Mouse (Mus musculus): ENCODE measurements around the gene Edc4. TPM values are rescaled to one million over a fixed set of nuclear protein-coding genes. Genes with fewer than 3 reads are reported as not detected.
A peak's percentile ranks its signal among the peaks of the same experiment; 100 is the strongest.

The Edc4 gene
- polyA plus RNA-seq, 1 experiment from 2014 or later, result 49.5 TPM

DNA sequence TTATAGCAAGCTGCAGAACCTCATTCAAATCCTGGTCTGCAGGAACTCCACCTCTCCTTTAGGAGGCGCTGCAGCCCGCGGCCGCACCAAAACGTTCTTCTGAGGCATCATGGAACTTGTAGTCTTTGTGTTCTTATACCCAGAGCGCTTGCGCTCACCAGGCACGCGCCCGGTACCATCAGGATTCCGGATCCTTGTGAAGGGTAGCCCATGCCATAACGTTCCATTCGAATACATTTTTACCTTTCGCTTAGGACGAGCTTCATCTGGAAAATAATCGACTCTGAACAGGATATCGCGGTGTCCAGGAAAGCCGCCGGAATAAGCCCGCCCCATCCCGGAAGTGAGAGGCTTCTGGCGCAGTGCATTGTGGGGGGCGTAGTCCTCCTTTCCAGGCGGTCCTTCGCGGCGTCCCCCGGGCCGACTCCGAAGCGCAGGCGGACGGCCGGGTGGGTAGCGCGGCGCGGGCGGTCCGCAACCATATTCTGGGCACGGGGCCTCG lies 25.9 kb upstream of the Edc4 start, which contains the start of gene Thap11:
Gene Thap11 (plus strand): TSS at position 418 of the 502 bp plus-strand sequence.
- H3K4me1 ChIP-seq, result peaks cover 55% of the 10 kb centered on the region

GRCm38 (mm10) chr8:105855248-105856167 lies 25.2 kb upstream of the Edc4 start:
- WGBS, result under 1% methylated on average over 71 of the region's 71 CpGs
- H3K4me3 ChIP-seq, result peak overlapping the region; percentile 86
- H3K4me2 ChIP-seq, result peak overlapping the region; percentile 87
- peak overlapping the region; percentile 77 for H3K9ac ChIP-seq
- peak; percentile 15; the same call in 1 of the 2 replicates for ATAC-seq (ENCODE audit: insufficient number of reproducible peaks, low FRiP score, low TSS enrichment, low read depth)
- H3K36me3 ChIP-seq, result peaks cover 6% of the 10 kb centered on the region
- peaks cover 56% of the 10 kb centered on the region for H3K4me1 ChIP-seq
- H3K27ac ChIP-seq, result peak overlapping the region; percentile 90
- H3K9me3 ChIP-seq, result no peaks in the 10 kb centered on the region
- H3K27me3 ChIP-seq, result no peaks in the 10 kb centered on the region

More for the DNA sequence above, 25.9 kb upstream of the Edc4 start, which contains the start of gene Thap11:
- Histone ChIP-seq H3K27ac (peak within 1 kb of the TSS; percentile 90), H3K9me3 (no peaks in the 10 kb centered on the region), H3K4me2 (peak within 1 kb of the TSS; percentile 87), H3K27me3 (no peaks in the 10 kb centered on the region), H3K4me3 (peak within 1 kb of the TSS; percentile 86), H3K36me3 (peaks cover 6% of the 10 kb centered on the region), H3K9ac (peak within 1 kb of the TSS; percentile 77)
- WGBS, result under 1% methylated on average over 43 of the region's 43 CpGs
- peak; percentile 88 for ATAC-seq (ENCODE audit: insufficient number of reproducible peaks, low FRiP score, low TSS enrichment, low read depth)

DNA sequence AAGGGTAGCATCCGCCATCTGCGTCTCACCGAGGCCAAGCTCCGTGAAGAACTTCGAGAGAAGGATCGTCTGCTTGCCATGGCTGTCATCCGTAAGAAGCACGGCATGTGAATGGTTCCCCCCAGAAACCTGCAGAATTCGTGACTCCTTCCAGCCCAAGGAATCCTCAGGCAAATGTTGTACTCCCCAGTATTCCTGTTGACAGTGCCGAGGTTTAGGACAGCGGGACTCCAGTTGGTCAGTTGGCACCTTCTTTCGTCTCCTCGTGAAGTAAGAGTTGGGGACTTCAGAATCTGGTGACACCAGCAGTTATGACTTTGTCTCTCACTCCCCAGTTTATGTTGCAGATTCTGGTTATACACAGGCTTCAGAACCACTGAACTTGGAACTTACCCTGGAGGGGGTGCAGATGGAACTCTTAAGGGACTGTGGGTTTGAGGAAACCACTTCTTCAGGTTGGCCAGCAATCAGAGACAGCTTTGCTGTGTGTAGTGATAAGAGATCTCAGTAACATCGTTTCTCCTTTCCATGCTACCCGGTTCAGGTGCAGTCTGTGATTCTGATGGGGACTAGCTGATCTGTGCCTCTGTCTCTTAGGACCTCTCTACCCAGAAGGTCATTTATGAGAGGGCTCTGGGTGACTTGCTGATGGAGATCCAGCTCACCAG lies 24.4 kb upstream of the Edc4 start:
- Histone ChIP-seq H3K9me3 (no peaks in the 10 kb centered on the region), H3K36me3 (peaks cover 6% of the 10 kb centered on the region), H3K27me3 (no peaks in the 10 kb centered on the region), H3K27ac (peak overlapping the region; percentile 90), H3K4me2 (peak overlapping the region; percentile 87), H3K4me3 (peak overlapping the region; percentile 86), H3K4me1 (peaks cover 53% of the 10 kb centered on the region), H3K9ac (peak overlapping the region; percentile 77)
- 13% methylated on average over 15 of the region's 15 CpGs for WGBS
- ATAC-seq (ENCODE audit: insufficient number of reproducible peaks, low FRiP score, low TSS enrichment, low read depth), result no peak

DNA sequence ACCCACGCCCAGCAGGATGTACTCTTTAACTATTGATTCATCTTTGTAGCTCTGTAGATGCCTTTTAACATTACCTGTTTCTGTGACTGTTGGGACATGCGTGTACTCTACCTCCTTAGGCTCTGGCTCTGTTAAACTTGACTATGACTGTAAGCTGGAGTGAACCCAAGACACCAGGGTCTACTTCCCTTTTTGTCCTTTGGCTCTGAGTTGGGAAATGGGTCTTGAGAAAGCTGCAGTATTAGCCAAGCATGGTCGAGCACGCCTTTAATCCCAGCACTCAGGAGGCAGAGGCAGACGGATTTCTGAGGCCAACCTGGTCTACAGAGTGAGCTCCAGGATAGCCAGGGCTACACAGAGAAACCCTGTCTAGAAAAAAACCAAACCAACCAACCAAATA lies 22.2 kb upstream of the Edc4 start:
- Histone ChIP-seq H3K4me1 (peaks cover 63% of the 10 kb centered on the region), H3K4me3 (no peak overlapping the region), H3K9me3 (no peaks in the 10 kb centered on the region)

GRCm38 (mm10) chr8:105859314-105859713 lies 21.4 kb upstream of the Edc4 start:
- Histone ChIP-seq H3K36me3 (peaks cover 12% of the 10 kb centered on the region), H3K27me3 (no peaks in the 10 kb centered on the region), H3K27ac (peak overlapping the region; percentile 94), H3K4me1 (peaks cover 61% of the 10 kb centered on the region), H3K4me3 (no peak overlapping the region), H3K9me3 (no peaks in the 10 kb centered on the region), H3K9ac (no peak overlapping the region), H3K4me2 (0 out of 2 replicates have a peak overlapping the region, but pooled peaks have one; percentile 45)
- ATAC-seq (ENCODE audit: insufficient number of reproducible peaks, low FRiP score, low TSS enrichment, low read depth), result no peak
- 74% methylated on average over 5 of the region's 5 CpGs for WGBS

More for the DNA sequence above, 22.2 kb upstream of the Edc4 start:
- peaks cover 10% of the 10 kb centered on the region for H3K36me3 ChIP-seq
- ATAC-seq (ENCODE audit: insufficient number of reproducible peaks, low FRiP score, low TSS enrichment, low read depth), result no peak
- H3K9ac ChIP-seq, result no peak overlapping the region
- no peaks in the 10 kb centered on the region for H3K27me3 ChIP-seq
- H3K27ac ChIP-seq, result no peak overlapping the region
- WGBS, result 80% methylated on average over 5 of the region's 5 CpGs
- H3K4me2 ChIP-seq, result no peak overlapping the region

GRCm38 (mm10) chr8:105860143-105860981 lies 20.3 kb upstream of the Edc4 start, which contains the start of gene Nutf2:
Gene Nutf2 (plus strand): TSS chr8:105860580.
- H3K9me3 ChIP-seq, result no peaks in the 10 kb centered on the region
- peak within 1 kb of the TSS; percentile 96 for H3K4me3 ChIP-seq
- peaks cover 60% of the 10 kb centered on the region for H3K4me1 ChIP-seq
- no peaks in the 10 kb centered on the region for H3K27me3 ChIP-seq
- ATAC-seq (ENCODE audit: insufficient number of reproducible peaks, low FRiP score, low TSS enrichment, low read depth), result peak; percentile 98
- H3K4me2 ChIP-seq, result peak within 1 kb of the TSS; percentile 73
- peak within 1 kb of the TSS; percentile 94 for H3K27ac ChIP-seq
- H3K9ac ChIP-seq, result peak within 1 kb of the TSS; percentile 95
- WGBS, result under 1% methylated on average over 59 of the region's 59 CpGs
- peaks cover 12% of the 10 kb centered on the region for H3K36me3 ChIP-seq

DNA sequence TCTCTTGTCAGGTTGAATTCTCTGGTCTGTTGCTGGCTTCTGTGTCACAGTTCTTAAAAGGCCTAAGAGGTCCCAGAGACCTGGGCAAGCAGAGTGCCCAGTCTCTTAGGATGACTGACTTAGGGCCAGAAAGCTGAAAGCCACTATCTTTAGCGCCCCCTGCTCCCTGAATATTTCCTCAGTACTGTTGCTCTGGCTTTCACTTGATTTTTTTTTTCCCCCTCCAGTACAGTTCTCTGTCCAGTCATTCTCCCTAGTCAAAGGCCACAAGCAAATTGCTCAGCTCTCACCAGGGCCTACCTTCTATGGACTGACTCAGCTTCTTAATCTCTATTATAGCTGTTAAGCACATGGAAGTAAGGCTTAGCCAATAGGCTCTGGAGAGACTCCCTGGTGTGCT lies 18.7 kb upstream of the Edc4 start:
- H3K4me1 ChIP-seq, result peaks cover 44% of the 10 kb centered on the region
- H3K9ac ChIP-seq, result peak overlapping the region; percentile 95; the same call in 1 of the 2 replicates
- no peaks in the 10 kb centered on the region for H3K27me3 ChIP-seq
- H3K4me3 ChIP-seq, result peak overlapping the region; percentile 96
- 5% methylated on average over 1 of the region's 1 CpGs for WGBS
- no peaks in the 10 kb centered on the region for H3K9me3 ChIP-seq
- peaks cover 26% of the 10 kb centered on the region for H3K36me3 ChIP-seq
- ATAC-seq (ENCODE audit: insufficient number of reproducible peaks, low FRiP score, low TSS enrichment, low read depth), result no peak
- H3K27ac ChIP-seq, result 0 out of 2 replicates have a peak overlapping the region, but pooled peaks have one; percentile 94
- peak overlapping the region; percentile 73 for H3K4me2 ChIP-seq

GRCm38 (mm10) chr8:105866364-105867029 lies 14.2 kb upstream of the Edc4 start:
- H3K27ac ChIP-seq, result no peak overlapping the region
- H3K4me1 ChIP-seq, result peaks cover 11% of the 10 kb centered on the region
- WGBS, result 86% methylated on average over 6 of the region's 6 CpGs
- H3K4me2 ChIP-seq, result no peak overlapping the region
- H3K9ac ChIP-seq, result no peak overlapping the region
- ATAC-seq (ENCODE audit: insufficient number of reproducible peaks, low FRiP score, low TSS enrichment, low read depth), result no peak
- no peaks in the 10 kb centered on the region for H3K27me3 ChIP-seq
- no peaks in the 10 kb centered on the region for H3K9me3 ChIP-seq
- no peak overlapping the region for H3K4me3 ChIP-seq
- H3K36me3 ChIP-seq, result peaks cover 58% of the 10 kb centered on the region

DNA sequence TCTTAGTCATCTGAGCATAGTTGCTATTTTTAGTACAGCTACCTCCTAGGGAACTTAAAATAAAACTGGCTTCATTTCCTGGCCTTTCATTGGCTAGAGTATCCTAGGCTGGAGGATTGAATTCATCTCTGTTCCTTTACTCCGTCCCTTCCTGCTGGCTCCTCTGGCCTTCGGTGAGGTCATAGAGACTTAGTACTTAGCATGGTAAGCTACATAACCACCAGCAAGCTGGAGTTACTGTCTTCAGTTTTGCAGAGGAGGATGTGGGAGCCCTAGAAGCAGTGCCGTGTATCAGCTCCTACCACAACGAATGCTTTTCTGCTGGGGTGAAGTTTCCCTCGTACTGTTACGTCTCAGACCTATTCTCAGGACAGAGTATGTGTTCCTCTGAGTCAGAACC lies 6.4 kb upstream of the Edc4 start:
- no peak for ATAC-seq (ENCODE audit: insufficient number of reproducible peaks, low FRiP score, low TSS enrichment, low read depth)
- no peak overlapping the region for H3K27ac ChIP-seq
- H3K4me2 ChIP-seq, result no peak overlapping the region
- WGBS, result 84% methylated on average over 6 of the region's 6 CpGs
- H3K4me3 ChIP-seq, result no peak overlapping the region
- H3K4me1 ChIP-seq, result no peaks in the 10 kb centered on the region
- H3K9me3 ChIP-seq, result no peaks in the 10 kb centered on the region
- H3K27me3 ChIP-seq, result no peaks in the 10 kb centered on the region
- H3K9ac ChIP-seq, result no peak overlapping the region
- peaks cover 76% of the 10 kb centered on the region for H3K36me3 ChIP-seq

DNA sequence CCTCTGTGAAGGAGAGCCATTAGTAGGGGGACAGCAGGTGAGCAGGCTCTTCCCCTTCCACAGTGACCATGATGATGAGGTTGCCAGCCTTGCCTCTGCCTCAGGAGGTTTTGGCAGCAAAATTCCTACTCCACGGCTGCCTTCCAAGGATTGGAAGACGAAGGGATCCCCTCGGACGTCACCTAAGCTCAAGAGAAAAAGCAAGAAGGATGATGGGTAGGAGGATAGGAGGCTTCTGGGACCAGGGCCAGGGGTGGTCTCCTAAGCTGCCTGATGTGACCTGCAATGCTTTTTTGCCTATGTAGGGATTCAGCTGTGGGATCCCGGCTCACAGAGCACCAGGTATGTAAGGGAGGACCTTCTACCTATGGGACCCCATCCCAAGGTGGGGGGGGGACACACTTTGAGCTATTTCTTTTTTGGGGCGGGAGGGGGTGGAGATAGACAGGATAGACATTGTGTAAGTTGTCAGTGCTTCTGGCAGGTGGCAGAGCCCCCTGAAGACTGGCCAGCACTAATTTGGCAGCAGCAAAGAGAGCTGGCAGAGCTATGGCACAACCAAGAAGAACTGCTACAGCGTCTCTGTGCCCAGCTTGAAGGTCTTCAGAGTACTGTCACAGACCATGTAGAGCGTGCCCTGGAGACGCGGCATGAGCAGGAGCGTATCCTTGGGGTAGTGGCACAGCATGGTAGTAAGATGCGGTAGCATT lies 9.2 kb downstream of the Edc4 start:
- peaks cover 96% of the 10 kb centered on the region for H3K36me3 ChIP-seq
- WGBS, result 89% methylated on average over 12 of the region's 12 CpGs
- H3K9ac ChIP-seq, result no peak overlapping the region
- no peak overlapping the region for H3K4me2 ChIP-seq
- no peaks in the 10 kb centered on the region for H3K27me3 ChIP-seq
- ATAC-seq (ENCODE audit: insufficient number of reproducible peaks, low FRiP score, low TSS enrichment, low read depth), result no peak
- H3K27ac ChIP-seq, result no peak overlapping the region
- peaks cover 5% of the 10 kb centered on the region for H3K4me1 ChIP-seq
- no peaks in the 10 kb centered on the region for H3K9me3 ChIP-seq
- H3K4me3 ChIP-seq, result no peak overlapping the region

Data from limb, embryonic 15.5 days (tissue).